Mouse (Mus musculus): ENCODE results near the gene Fign. TPM values are rescaled to one million over a fixed set of nuclear protein-coding genes. Genes with fewer than 3 reads are reported as not detected.
A peak's percentile ranks its signal among the peaks of the same experiment; 100 is the strongest.

The Fign gene
- total RNA-seq (2021) = 1 to 10 TPM; 4.7 to 6.2 TPM
- long read RNA-seq, experiment 1 = 0 reads
- long read RNA-seq, experiment 2 = 0 reads

- DNase-seq = peak; percentile 86 to 89
Observed at GRCm38 (mm10) chr2:64097937-64098617, at the start of gene Fign. TSS of gene Fign (minus strand) at chr2:64098038.

- DNase-seq = no peak
Observed at GRCm38 (mm10) chr2:64133597-64133996, 35.8 kb upstream of the Fign start.

GRCm38 (mm10) chr2:64120495-64120894 is 22.7 kb upstream of the Fign start:
- no peak for DNase-seq

GRCm38 (mm10) chr2:64116613-64117012 is 18.8 kb upstream of the Fign start:
- DNase-seq = no peak

- no peak for DNase-seq
Observed at GRCm38 (mm10) chr2:64111133-64111532, 13.3 kb upstream of the Fign start.

- no peak for DNase-seq
Observed at GRCm38 (mm10) chr2:64109860-64110259, 12.0 kb upstream of the Fign start.

GRCm38 (mm10) chr2:64108040-64108439 is 10.2 kb upstream of the Fign start:
- DNase-seq = no peak

- peak; percentile 36 to 62 for DNase-seq
Observed at GRCm38 (mm10) chr2:64098618-64099320, 931 bp upstream of the Fign start.

- DNase-seq = peak in 1 of 2 experiments; percentile 9
Observed at GRCm38 (mm10) chr2:64096721-64097411, 972 bp downstream of the Fign start.

GRCm38 (mm10) chr2:64096176-64096575 is 1.7 kb downstream of the Fign start:
- no peak for DNase-seq

- DNase-seq = peak in 1 of 2 experiments; percentile 24
Observed at GRCm38 (mm10) chr2:64095561-64095960, 2.3 kb downstream of the Fign start.

- peak in 1 of 2 experiments; percentile 47 for DNase-seq
Observed at GRCm38 (mm10) chr2:64093087-64093486, 4.8 kb downstream of the Fign start.

GRCm38 (mm10) chr2:64083853-64084427 is 13.9 kb downstream of the Fign start:
- DNase-seq = no peak

GRCm38 (mm10) chr2:64079765-64080164 is 18.1 kb downstream of the Fign start:
- DNase-seq = no peak

- DNase-seq = no peak
Observed at GRCm38 (mm10) chr2:64078551-64078950, 19.3 kb downstream of the Fign start.

GRCm38 (mm10) chr2:64077846-64078245 is 20.0 kb downstream of the Fign start:
- DNase-seq = no peak

- DNase-seq = no peak
Observed at GRCm38 (mm10) chr2:64075873-64076272, 22.0 kb downstream of the Fign start.

GRCm38 (mm10) chr2:64074602-64075389 is 23.0 kb downstream of the Fign start:
- no peak for DNase-seq

GRCm38 (mm10) chr2:64072158-64072557 is 25.7 kb downstream of the Fign start:
- DNase-seq = no peak

GRCm38 (mm10) chr2:64069950-64070695 is 27.7 kb downstream of the Fign start:
- peak in 1 of 2 experiments; percentile 17 for DNase-seq

GRCm38 (mm10) chr2:64065511-64065910 is 32.3 kb downstream of the Fign start:
- DNase-seq = no peak
